Mouse (Mus musculus) kidney, postnatal 4 days (tissue): ENCODE data around the gene Mlf2.
"Not testable (repeated sequence)": the region's sequence is repeated elsewhere in the genome, so short reads cannot be mapped to it uniquely, and the experiment has no call there.

Source experiments
- DNase-seq, 2 experiments: peaks; one replicate each; pipeline ENCODE4 v3.0.0; 2021; ENCODE audit warnings: mixed read lengths in 2 of 2

The Mlf2 gene

GRCm38 (mm10) chr6:124930754-124931524 is at the start of gene Mlf2:
Gene Mlf2 (plus strand): TSS chr6:124931386.
- peak; percentile 99 to 100 for DNase-seq

DNA sequence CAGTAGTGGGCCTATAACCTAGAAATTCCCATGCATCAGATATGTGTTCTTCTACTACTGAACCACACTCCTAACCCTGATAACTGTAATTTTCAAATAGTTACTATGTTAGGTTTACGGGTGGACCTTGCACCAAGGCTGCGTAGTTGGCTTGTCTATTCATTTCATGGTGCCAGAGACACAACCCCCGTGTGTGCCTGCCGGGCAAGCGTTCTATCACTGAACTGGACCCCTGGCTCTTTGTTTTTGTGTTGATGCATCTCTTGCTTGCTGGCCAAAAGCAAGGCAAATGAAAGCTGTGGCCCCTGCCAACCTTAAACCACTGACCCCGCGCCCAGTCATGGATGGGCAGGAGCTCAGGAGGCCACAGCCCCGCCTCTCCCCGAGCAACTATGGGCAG is 49.4 kb upstream of the Mlf2 start:
- DNase-seq: no peak

DNA sequence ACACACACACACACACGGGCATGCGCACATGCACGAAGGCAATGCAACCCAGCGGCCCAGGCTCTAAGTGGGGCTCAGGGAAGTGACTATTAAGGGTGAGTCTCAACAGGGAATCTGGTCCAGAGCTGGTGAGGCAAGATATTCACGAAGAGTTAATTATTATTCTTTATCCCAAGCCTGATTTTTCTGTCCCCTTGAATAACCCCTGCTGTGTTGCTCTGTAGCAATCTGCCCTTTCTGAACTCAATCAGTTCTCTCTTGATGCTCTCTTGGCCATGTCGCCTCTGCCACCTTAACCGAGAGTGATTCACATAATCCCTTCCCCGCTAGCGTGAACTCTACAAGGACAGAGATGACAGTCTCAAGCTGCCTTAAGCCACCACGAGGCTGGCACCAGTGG is 47.8 kb upstream of the Mlf2 start:
- DNase-seq: no peak

DNA sequence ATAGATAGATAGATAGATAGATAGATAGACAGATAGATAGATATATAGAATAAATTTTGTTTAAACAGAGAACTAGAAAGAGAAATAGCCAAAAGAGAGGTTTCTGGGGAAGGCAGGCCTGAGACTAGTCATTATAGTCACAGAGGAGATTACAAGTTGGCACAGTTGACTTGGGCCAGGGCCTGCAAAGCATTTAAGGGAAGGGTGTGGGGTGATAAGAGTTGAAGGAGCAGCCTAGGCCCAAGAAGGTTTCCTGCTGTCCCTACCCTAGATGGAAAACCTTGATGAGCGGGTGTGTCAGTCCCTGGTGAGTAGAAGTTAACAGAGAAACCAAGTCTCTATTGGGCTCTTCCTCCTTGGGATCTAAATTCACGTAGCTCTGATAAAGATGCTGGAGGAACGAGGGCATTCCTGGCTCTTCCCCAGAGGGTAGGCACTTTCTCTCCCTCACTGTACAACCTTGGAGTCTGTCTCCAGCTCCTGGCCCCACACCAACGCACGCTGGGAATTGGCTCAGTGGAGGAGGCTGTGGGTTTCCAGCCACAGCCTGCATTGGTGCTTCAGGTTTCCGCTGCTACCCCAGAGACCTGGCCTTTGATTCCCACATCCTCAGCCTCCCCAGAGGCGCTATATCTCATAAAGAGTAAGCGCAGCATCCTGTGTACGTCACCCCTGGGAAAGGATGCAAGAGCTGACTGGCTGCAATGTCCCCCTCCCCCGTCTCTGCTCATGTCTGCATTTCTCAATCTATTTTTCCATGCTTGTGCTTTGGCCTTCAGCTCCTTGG is 46.3 kb upstream of the Mlf2 start:
- DNase-seq: peak; percentile 43 to 60

DNA sequence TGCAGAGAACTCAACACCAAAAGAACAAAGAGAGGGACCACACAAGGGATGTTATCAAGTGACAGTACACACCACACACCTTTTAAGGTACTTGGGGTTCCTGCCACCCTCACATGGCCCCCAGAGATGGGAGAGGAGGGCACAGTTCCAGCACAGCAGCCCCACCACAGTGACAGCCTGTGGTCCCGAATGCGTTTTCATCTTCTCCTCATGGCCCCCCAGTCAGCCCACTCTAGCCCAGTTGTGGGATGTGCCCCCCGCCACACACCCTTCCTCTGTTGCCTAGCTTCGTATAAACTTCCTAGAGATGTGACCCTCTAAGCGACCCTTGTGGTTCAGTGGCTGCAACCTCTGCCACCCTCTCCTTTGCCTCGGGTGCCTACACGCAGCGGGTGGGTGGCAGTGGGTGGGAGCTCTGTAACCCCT is 45.2 kb upstream of the Mlf2 start:
- no peak for DNase-seq

DNA sequence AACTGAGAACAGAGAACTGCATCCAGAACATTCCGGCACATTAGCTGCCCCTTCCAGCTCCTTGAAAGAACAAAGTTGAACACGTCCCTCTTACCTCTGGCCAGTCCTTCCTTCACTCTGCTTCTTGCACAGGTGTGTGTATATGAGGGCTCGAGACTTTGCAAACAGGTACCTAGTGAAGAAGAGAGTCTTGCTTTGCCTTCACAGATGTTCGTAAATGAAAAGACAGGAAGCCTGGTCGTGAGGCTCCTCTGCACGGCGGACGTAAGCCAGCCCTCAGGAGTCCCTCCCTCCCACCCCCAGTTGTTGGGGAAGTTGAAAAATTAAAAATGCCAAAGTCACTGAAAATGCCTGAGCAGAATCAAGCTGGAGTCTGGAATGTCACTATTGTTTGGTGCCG is 43.2 kb upstream of the Mlf2 start, which contains the start of gene Cd4:
TSS of gene Cd4 (minus strand) at position 236 of the 400 bp plus-strand sequence.
- DNase-seq: no peak

DNA sequence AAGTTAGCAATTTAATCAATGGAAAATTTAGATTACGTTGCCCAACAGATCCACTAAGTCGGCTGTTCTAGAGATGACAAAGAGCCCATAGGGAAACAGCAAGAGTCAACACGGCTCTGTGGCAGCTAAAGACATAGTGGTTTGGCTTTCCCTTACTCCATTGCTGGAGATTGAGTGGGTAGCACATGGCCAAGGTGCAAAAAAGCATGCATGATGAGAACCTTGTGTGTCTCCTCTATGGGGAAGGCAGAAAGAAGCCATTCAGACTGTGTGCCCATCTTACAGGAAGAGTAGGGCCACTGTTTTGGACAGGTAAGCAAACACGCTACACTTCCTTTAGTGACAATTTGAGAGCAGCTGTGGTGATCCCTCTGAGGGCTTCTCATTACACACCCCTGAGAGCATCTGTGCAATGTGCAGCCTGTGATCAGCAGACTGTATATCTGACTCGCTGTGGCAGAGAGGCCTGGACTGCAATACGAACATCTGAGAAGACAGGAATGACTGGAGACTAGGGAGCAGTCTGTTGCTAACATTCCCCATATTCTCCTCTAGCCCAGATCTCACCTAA is 42.5 kb upstream of the Mlf2 start:
- no peak for DNase-seq

GRCm38 (mm10) chr6:124890997-124891396 is 40.2 kb upstream of the Mlf2 start:
- no peak for DNase-seq

DNA sequence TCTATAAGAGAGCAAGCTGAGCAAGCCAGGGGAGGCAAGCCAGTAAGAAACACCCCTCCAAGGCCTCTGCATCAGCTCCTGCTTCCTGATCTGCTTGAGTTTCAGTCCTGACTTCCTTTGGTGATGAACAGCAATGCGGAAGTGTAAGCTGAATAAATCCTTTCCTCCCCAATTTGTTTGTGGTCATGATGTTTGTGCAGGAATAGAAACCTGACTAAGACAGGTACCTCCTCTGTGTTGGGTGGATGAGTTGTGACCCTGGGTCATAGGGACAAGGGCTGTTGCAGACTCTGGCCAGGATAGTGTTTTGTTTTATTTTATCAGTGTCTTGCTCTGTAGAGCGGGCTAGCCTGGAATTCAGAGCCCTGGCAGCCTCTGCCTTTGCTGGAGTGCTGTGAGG is 37.1 kb upstream of the Mlf2 start:
- DNase-seq: not testable (repeated sequence)

DNA sequence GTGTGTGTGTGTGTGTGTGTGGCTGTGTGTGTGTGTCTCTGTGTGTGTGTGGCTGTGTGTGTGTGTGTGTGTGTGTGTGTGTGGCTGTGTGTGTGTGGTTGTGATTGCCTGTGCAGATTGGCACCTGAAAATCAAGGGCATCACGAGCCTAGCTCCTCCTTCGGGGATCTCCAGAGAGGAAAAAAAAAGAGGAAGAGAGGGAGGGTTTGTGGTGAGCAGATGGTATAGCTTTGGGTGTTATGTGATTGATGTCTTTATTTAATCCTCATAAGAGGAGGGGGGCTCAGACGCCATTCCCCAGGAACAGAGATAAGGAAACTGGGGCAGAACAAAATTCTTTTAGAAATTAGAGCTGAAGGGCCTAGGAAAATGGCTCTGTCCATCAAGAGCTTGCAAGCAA is 32.8 kb upstream of the Mlf2 start:
- DNase-seq: no peak

GRCm38 (mm10) chr6:124900056-124900800 is 31.0 kb upstream of the Mlf2 start:
- DNase-seq: no peak

GRCm38 (mm10) chr6:124900801-124901480 is 30.2 kb upstream of the Mlf2 start:
- peak in 1 of 2 experiments; percentile 36 for DNase-seq

DNA sequence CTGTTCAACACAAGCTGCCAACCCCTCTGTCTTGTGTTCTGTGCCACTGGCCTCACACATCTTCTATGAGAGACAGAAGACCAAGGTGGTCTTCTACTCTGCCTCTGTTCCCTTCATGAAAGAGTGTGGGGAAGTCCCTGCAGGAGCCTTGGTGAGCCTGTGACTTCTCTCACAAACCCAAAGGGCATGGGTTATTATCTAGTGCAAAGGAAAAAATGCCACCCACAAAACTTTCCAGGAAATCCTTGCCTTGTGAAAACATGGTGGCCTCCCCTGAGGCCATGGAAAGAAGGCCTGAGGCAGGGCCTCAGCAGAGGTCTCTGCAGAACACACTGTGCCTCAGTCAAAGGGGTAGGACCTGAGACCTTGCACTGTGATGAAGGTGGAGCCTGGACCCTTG is 29.3 kb upstream of the Mlf2 start:
- DNase-seq: no peak

DNA sequence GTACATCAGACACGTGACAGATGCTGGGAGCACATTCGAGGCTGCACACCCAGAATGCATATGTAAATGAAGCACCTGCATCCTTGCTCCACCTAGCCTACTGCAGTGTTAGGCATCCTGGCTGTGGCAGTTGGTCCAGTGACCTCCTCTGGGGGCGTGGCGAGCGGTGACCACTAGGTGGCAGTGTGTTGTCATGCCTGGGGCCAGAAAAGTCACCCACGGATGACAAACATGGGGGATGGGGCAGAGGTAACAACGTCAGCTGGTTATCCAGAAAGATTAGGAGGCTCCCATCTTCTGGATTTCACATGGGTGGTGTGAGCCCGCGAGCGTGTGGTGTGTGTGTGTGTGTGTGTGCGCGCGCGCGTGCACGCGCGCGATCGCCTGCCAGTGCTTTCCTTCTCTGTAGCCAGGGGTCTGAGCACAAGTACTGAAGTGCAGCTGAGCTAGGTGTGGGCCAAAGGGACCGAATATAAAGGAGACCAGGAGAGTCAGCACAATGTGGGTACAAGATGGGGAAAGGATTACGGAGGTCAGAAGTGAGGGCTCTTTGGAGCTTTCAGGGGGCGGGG is 27.5 kb upstream of the Mlf2 start:
- peak; percentile 97 to 98 for DNase-seq

DNA sequence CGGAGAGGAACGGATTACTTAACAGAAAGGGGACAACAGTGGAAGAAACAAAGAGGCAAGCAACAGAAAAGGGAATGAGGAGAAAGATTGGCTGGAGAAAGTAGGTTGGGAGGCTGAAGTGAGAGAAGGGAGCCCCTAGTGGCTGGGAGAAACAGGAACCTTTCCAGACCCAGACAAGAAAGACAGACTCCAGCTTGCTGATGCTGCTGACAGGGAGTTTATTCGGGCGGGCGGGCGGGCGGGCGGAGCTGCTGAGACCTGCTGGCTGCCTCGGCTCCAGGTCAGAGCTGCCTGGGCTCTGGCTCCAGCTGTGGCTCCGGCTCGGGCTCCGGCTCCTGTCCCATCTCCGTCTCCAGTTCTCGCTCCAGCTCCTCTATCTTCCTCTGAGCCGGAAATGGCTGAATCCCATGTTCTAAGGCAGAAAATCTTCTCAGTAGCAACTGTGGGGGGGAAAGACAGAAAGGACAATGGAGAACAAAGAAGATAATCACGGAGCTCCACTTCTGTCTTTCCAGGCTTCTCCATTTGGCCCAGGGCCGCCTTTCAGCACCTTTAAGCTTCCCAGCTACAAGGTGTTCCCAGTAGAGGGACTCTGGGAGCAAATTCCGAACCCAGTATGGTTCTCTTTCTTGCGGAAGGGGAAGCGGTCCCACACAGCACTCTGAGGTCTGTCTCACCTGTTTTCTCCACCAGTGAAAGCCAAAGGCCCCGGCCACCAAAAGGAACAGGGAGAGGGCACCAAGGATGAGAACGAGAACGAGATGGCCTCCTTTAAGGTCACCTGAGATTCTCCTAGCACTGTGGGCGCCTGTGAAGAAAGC is 26.8 kb upstream of the Mlf2 start:
- DNase-seq: peak; percentile 71 to 86

- peak in 1 of 2 experiments; percentile 28 for DNase-seq
These were observed 26.0 kb upstream of the Mlf2 start for GRCm38 (mm10) chr6:124904991-124905860.

GRCm38 (mm10) chr6:124907767-124908166 is 23.4 kb upstream of the Mlf2 start:
- DNase-seq: no peak

GRCm38 (mm10) chr6:124910032-124910431 is 21.2 kb upstream of the Mlf2 start:
- peak in 1 of 2 experiments; percentile 62 for DNase-seq

- peak in 1 of 2 experiments; percentile 54 for DNase-seq
These were observed 19.5 kb upstream of the Mlf2 start, which contains the start of gene Lag3 for GRCm38 (mm10) chr6:124911533-124912218. Gene Lag3 (minus strand): TSS chr6:124911705.
